Mouse (Mus musculus) liver, adult 2 months (tissue): ENCODE measurements at regions not wholly inside any gene's neighbourhood (a gene's known extent, or its start where the extent isn't known, plus 50 kb on each side); places are given as distances from the start of the nearest gene placed in this dataset.

Experiments used
- CTCF ChIP-seq: fragments of 200-500 bp; IDR thresholded peaks from 2 replicates; pipeline ENCODE4 v1.5.1; 2011; ENCODE audit warnings: low read depth, low read length, control low read depth
- POLR2A ChIP-seq: fragments of 200-500 bp; IDR thresholded peaks from 2 replicates; pipeline ENCODE4 v1.6.1; 2011; ENCODE audit warnings: low read length, control low read depth; ENCODE audit not compliant: insufficient read depth; ENCODE audit errors: extremely low read depth

- TF ChIP-seq CTCF (no peak), POLR2A (no peak)
These were observed 255.5 kb downstream of the Wdr20rt start for GRCm38 (mm10) chr12:65480829-65481228.
